Mouse (Mus musculus) liver, adult (tissue): ENCODE results near the gene Srarp.

Source experiments
- GATA4 ChIP-seq: IDR thresholded peaks from 2 replicates; pipeline ENCODE4 v1.6.1; 2014; ENCODE audit warnings: mild to moderate bottlenecking, low read length; ENCODE audit not compliant: insufficient replicate concordance

Gene Srarp

DNA sequence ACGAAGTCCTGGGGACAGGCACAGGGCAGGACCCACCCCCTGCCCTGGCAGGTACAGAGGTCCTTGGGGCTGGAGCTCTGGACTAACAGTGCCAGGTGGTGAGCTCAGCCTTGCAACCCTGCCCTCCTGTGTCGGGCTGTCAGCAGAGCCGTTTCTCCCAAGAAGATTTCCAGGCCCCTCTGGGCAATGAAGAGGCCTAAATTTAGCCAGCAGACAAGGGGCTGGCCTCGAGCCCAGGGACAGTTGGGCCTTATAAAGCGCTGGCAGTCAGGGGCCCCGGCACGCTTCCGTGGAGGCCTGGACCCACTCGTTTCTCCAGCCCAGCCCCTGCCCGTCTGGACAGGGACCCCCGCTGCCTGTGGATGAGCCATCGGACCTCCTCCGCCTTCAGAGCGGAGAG lies 14.5 kb downstream of the Srarp start:
- TF ChIP-seq GATA4 = no peak

DNA sequence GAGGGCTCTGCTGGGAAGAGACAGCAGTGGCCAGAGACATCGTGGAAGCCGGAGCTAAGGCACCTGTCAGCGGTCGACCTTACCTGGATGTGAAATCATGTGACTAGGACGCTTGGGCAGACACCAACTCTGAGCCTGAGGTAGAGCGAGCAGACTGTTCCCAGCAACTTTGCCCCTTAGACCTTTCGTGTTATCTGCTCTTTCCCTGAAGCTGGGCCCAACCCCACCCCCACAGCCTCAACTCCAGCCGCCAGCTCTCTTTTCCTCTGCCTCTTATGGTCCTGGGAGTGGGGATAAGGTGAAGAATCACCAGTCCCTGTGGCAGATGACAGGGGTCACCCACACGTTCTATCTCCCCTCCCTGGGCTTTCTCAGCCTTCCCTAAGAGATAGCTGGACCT lies 15.0 kb downstream of the Srarp start:
- no peak for TF ChIP-seq GATA4

DNA sequence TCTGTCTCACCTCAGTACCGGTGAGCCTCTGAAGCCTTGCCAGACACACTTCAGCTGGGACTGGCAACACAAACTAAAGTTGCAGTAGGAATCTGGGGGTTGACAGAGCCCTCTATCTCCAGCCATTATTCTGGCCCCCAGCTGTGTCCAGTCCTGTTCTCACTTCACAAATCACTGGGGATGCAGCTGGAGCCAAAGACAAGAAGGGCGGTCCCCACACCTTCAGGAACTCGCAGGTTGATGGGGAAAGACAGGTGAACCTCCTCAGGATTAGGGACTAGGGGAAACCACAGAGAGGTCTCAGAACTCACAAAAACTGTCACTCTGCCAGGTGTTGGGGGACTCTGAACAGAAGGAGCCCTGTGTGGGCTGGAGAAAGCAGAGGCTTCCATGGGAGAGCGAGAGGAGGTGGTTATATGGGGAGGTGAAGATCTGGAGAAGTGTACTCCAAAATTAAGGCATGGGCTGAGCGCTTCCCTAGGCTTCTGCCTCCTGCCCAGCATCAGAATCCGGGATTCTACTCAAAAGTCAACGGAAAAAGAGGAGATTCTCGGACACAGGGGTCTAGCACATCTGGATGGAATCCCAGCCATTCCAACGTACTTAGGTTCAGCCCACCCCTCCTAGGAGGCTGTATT lies 15.6 kb downstream of the Srarp start, which contains the start of gene Hspb7:
Gene Hspb7 (plus strand): TSS at position 588 of the 638 bp plus-strand sequence.
- no peak for TF ChIP-seq GATA4

DNA sequence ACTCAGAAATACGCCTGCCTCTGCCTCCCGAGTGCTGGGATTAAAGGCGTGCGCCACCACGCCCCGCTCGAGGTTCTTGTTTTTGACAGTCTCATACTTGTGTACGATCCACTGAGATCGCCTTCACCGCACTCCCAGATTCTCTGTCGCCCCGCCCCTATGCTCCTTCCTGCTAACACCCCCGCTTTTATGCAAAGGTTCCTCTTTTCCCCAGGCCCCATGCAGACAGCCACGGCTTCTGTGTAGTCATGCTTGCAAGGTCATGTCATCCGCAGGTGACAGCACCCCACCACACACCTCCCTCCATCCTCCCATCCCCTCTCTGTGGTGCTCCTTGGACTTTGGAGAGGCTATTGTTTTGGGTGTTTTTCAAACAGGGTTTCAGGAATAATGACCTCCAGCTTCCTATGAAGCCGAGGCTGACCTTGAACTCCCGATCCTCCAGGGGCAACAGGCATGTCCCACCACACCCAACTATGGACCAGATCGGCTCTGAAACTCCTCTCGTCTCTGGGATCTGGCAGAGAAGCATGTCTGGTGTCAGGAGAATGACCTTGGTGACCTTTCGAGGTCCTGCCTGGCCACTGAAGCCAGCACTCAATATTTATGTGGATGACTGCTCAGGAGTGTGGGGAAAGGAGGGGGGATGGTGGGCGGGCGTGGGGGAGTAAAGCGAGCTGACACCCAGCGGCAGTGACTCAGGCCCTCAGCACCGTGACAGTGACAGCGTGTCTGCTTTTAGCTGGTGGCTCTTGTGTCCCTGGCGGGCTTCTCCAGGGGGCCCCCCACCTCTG lies 16.3 kb downstream of the Srarp start:
- TF ChIP-seq GATA4 = no peak

DNA sequence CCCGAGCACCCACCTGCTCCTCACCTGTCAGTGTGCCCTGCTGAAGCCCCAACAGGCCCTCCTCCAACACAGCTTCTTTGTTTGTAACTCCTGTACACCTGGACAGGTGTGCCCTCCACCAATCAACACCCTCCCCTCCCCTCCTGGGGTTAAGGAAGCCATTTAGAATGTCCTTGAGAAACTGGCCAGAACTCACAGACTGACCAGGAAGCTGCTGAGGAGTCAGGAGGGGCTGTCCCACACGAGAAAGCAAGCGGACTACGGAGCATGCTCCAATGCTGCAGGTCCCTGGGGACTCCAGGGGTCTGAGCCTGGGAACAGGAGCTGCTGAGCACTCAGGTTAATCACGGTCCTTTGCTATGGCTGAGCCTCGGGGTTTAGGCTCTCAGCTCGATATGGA lies 20.0 kb downstream of the Srarp start, which contains the start of gene Clcnkb:
Gene Clcnkb (minus strand): TSS at position 91 of the 400 bp plus-strand sequence.
- TF ChIP-seq GATA4 = no peak

DNA sequence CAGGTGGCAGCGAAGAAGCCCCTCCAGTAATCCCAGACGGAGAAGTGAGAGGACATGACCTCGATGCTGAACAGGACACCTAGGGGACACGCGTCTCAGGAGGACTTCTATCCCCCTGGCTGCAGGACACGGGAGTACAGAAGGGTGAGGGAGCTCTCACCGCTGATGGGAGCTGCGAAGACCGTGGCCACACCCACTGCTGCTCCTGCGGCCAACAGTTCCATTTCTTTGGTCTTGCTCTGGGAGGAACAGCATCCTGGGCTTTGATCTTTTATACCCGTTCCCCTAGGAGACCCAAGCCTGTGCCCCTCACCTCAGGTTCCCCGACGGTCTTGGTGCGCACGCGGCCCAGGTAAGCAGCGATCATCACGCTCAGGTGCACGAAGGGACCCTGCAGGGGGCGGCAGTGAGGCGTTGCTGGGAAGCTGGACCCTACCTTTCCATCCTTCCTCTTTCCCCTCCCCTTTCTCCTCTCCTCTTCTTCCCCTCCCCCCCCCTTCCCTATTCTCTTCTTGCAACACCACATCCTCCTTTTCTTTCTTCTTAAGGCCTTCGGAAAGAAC lies 24.4 kb downstream of the Srarp start:
- TF ChIP-seq GATA4 = no peak

DNA sequence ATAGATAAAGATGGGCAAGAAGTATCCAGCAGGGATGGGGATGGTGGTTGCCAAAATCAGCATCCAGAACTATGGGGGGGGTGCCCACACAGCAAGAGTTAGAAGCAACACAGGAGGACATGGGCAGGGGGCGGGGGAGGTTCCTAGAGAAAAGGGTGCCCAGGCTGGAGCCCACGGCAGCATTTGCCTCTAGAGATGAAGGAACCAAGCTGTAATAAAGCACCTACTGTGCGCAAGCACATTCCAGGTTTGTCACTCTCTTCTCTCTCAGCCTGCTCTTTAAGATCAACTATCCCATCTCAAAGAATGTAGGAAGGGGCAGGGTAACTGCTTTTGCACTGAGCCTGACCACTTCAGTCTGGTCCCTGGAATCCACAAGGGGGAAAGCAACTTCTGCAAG lies 27.3 kb downstream of the Srarp start:
- no peak for TF ChIP-seq GATA4

DNA sequence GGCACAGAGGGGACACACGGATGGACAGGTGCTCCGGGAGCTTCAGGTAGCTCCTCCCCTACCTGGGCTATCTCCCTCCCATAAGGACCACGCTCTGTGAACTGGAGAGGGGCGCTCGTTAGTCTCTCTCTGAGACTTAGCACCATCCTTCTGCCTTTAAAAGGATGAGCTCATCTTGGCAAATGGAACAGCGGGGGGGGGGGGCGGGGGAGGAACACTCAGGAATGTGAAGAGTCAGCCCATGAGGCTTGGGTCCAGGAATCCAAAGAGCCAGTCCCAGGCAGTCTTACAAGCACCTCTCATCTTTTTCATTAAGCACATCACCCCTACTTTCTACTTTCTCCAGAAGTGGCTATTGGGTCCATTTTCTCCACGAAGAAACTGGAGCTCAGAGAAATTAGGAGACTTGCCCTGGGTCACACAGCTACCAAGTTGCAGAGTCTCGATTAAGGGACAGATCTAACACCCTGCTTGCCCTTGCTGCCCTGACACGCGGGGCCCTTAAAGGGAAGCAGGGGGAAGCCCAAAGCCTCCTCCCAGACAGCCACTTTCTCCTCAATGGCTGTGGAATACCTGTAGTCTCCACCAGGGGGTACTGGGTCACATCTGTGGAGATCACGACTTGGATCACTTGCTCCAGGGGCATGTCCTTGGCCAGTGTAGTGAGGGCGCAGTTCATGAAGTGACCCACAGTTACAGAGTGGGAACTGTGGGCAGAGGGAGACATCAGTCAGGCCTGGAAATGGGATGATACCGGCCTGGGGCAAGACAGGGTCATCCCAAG lies 29.2 kb downstream of the Srarp start:
- no peak for TF ChIP-seq GATA4

DNA sequence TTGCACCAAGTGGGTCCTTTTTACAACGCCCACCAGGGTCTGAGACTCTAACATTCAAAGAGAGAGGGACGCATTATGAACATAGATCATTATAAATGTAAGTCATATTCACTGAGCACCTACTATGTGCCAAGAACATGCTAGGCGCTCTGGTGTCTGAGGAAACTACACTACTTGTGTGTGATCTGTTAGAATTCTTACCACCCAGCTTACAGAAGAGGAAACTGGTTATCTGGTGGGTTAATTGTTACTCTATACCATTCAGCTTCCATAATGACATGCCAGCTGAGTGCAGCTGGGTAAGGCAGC lies 30.6 kb downstream of the Srarp start:
- no peak for TF ChIP-seq GATA4

DNA sequence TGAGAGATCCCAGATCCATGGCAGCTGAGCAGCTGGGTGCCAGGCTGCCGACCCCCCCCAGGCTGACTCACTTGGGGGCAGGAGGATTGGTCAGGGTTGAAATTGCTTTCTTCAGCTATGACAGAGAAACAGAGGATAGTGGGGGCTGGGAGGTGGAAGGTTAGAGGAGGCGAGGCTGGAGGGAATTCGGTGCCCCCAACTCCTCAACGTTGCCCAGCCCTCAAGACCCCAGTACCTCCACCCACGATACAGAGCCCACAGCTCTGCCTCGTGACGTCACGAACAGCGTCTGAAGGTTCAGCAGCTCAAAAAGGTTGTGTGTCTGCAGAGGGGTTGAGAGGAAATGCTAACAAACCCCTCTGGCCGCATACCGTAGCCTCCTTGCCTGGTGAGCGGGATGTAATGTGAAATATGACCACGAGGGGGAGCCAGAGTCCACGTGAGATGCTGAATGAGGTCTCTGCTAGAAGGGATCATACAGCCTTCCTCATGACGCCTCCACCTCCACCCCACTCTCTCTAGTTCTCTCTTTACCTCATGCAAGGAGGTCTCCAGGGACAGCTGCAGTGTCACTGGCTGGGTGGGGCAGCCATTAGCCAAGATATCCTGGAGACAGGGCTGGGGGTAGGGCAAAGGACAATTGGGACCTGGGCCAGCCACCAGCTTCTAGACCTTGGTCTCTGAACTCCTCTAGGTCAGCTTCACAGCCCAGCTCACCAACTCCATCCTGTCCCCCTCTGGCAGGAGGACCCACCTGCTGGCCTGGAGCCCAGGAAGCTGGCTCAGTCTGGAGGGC lies 31.2 kb downstream of the Srarp start:
- TF ChIP-seq GATA4 = no peak

DNA sequence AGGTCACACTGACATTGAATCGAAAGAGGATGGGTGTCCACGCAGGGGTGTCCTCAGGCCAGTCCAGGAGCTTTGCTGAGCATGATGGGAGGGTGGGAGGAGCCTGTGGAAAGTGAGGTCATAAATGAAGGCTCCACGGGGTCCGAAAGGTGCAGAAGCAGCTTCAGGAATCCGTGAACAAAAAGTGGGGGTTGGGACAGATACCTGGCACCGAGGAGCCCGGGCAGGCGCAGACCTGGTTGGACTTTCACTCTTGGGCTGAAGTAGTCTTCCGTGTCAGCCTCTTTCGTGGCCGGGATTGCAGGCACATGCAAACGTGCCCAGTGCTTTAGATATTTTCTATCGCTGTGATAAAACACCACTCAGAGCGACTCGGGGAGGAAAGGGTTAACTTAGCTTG lies 35.7 kb downstream of the Srarp start:
- no peak for TF ChIP-seq GATA4

DNA sequence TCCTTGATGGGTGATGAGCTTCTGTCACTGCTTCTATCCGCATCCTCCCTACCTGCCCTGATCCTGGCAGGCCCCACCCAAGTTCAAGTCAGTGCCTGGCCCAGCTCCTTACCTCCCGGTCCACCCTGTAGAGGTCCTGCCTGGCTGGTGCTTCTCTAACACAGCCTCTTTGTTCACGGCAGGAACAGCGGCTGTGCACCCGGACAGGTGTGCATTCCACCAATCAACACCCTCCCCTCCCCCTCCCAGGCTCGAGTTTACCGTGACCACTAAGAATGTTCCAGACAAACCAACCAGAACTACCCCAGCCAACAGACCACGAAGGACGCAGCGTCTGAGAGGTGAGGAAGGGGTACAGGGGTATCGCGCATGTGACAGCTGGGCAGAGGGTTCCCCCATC lies 37.4 kb downstream of the Srarp start, which contains the start of gene Clcnka:
Gene Clcnka (minus strand): TSS at position 180 of the 400 bp plus-strand sequence.
- no peak for TF ChIP-seq GATA4

DNA sequence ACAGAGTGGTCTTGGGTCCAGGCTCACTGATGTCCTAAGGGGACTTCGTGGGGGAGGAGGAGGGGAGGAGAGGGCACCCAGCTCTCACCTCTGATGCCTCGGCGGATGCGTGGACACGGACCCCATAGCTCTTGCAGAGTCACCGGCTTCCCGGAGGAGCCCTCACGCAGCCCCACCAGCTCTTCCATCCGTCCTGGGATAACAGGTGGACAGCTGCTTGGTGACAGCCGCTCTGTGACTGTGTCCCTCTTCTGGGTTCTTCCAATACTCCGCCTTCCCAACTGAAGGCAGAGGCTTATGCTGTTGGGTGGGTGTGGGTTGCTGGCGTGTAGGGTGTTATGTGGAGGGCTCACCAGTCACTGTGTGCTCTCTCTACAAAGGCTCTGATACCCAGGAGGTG lies 38.0 kb downstream of the Srarp start:
- no peak for TF ChIP-seq GATA4

DNA sequence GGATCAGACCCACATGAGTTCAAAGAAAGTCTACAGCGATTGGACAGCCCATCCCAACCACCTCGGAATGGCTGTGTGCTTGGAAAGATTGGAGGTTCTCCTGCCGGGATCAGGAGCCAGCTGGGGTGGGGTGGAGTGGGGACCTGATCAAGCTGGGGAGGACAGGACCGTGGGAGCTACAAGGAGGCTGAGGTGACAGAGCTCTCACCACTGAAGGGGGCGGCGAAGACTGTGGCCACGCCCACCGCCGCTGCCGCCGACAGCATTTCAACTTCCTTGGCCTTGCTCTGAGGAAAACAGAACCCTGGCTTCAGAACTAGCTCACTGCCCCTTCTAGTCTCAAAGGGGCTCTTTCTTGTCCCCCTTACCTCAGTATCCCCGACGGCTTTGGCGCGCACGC lies 41.2 kb downstream of the Srarp start:
- TF ChIP-seq GATA4 = no peak

DNA sequence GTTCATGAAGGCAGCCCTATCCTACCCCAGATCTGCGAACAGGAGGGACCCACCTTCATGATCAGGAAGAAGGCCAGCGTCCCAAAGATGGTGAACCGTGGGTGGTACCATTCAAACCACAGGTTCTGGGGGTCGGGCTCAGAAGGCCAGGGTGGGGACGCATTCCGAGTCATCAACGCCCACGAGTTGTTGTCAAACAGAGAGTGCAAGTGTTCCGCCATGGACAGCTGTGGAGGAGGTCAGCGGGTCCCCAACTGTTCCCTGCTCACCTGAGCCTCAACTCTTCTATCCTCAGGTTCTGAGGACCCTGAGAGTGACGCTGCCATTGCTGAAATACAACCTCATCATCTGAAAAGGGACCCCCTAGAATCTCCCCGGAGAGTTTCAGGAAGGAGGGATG lies 44.6 kb downstream of the Srarp start:
- TF ChIP-seq GATA4 = no peak
